Comparison of ENCODE assay signal across 8 mouse cellular contexts in the genomic region with DNA sequence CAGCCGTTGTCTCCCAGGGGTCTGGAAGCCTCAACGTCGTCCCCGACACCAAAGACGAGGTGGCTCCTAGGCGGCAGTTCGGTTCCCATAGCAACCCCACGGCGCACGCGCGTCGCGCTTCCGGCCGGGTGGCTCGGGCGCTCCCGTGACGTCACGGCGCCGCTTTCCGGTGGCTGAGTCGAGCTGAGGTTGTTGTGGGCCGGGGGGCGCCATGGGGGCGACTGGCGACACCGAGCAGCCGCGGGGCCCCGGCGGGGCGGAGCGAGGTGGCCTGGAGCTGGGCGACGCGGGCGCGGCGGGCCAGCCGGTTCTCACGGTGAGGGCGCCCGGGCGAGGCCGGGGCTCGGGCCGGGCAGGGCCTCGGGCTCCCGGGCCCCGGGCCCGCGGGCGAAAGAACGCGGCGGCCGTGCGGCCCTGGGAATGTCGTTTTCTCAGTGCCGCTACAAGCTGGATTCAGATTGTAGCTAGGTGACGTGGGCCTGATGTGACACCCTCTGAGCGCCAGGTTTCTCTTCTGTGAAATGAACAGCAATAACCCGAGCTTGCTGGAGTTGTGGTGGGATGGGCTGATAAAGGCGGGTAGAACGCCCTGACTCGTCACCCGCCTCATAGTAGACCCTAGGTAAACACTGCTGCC. TPM values are rescaled to one million over a fixed set of nuclear protein-coding genes. Genes with fewer than 3 reads are reported as not detected.
DNase-seq lines count a peak whose midpoint lies in the region; ATAC-seq and TF ChIP-seq lines count a peak whose summit lies in the region.

Gene Wfdc3, minus strand, starts transcription at position 89 of the 637 bp plus-strand sequence.
Gene Dnttip1, plus strand, starts transcription at position 141 of the 637 bp plus-strand sequence.

- H3K4me3 ChIP-seq in hindbrain, embryonic 10.5 days: peak within 1 kb of the TSS; percentile 88
- H3K4me3 ChIP-seq in lung, embryonic 16.5 days (ENCODE audit: low read length): peak within 1 kb of the TSS; percentile 69
- H3K4me3 ChIP-seq in thymus, adult 2 months (ENCODE audit: control insufficient read depth, insufficient read depth, low read length): peak within 1 kb of the TSS; percentile 88

- peak within 1 kb of the TSS; percentile 92 for H3K4me2 ChIP-seq in lung, embryonic 16.5 days (ENCODE audit: low read depth, low read length)

- DNase-seq in Muller cell, postnatal 12 days (ENCODE audit: inconsistent ontology term): peak; percentile 94
- DNase-seq in cerebellum, adult 9-10 months: peak; percentile 84
- DNase-seq in frontal cortex, adult 2 months (ENCODE audit: extremely low spot score in 1 of 2, low spot score in 1 of 2): peak; percentile 85 to 95
- DNase-seq in hindbrain, embryonic 10.5 days (ENCODE audit: low spot score): peak; percentile 94
- DNase-seq in layer of hippocampus, adult 9-11 months: peak; percentile 92
- DNase-seq in ovary, adult 18-20 months (ENCODE audit: low spot score): peak; percentile 82
- peak; percentile 96 for DNase-seq in thymus, adult 2 months

- TF ChIP-seq POLR2A in thymus, adult 2 months (IDR thresholded peaks at IDR 0.05; ENCODE audit: control insufficient read depth, extremely low read depth, insufficient read depth, low read length, poor library complexity): peak; percentile 63; the same call in 1 of the 2 replicates

- no peaks in the 10 kb centered on the region for H3K9me3 ChIP-seq in hindbrain, embryonic 10.5 days
- no peaks in the 10 kb centered on the region for H3K9me3 ChIP-seq in lung, embryonic 16.5 days (ENCODE audit: control insufficient read depth, low read length)

- WGBS in hindbrain, embryonic 10.5 days: under 1% methylated on average over 70 of the region's 70 CpGs
- WGBS in lung, embryonic 16.5 days: under 1% methylated on average over 59 of the region's 70 CpGs
- WGBS in thymus, adult 2 months: under 1% methylated on average over 70 of the region's 70 CpGs

- peaks cover 20% of the 10 kb centered on the region for H3K4me1 ChIP-seq in hindbrain, embryonic 10.5 days (replicated peaks)
- H3K4me1 ChIP-seq in lung, embryonic 16.5 days (replicated peaks; ENCODE audit: control insufficient read depth, insufficient read depth, low read length): peaks cover 12% of the 10 kb centered on the region
- H3K4me1 ChIP-seq in thymus, adult 2 months (replicated peaks; ENCODE audit: control insufficient read depth, insufficient read depth, low read length): peaks cover 10% of the 10 kb centered on the region

- no peaks in the 10 kb centered on the region for H3K27me3 ChIP-seq in hindbrain, embryonic 10.5 days (ENCODE audit: insufficient read depth, poor library complexity, severe bottlenecking)
- no peaks in the 10 kb centered on the region; the same call in 1 of the 2 replicates for H3K27me3 ChIP-seq in lung, embryonic 16.5 days (ENCODE audit: control insufficient read depth, insufficient read depth, low read depth, low read length)
- no peaks in the 10 kb centered on the region for H3K27me3 ChIP-seq in thymus, adult 2 months (ENCODE audit: control insufficient read depth, insufficient read depth, low read length)

- H3K27ac ChIP-seq in hindbrain, embryonic 10.5 days: peak within 1 kb of the TSS; percentile 95
- peak within 1 kb of the TSS; percentile 44; the same call in 1 of the 2 replicates for H3K27ac ChIP-seq in lung, embryonic 16.5 days (ENCODE audit: low read length)
- H3K27ac ChIP-seq in thymus, adult 2 months (ENCODE audit: control insufficient read depth, insufficient read depth, low read length): no peak within 1 kb of the TSS

- 0 out of 2 replicates have a peak, but pooled peaks have one; percentile 25 for TF ChIP-seq CTCF in thymus, adult 2 months (IDR thresholded peaks at IDR 0.05; ENCODE audit: borderline replicate concordance, control insufficient read depth, extremely low read depth, insufficient read depth, low read length, poor library complexity)

- peaks cover 37% of the 10 kb centered on the region for H3K36me3 ChIP-seq in hindbrain, embryonic 10.5 days
- H3K36me3 ChIP-seq in lung, embryonic 16.5 days (ENCODE audit: control insufficient read depth, insufficient read depth, low read length): peaks cover 10% of the 10 kb centered on the region
- peaks cover 10% of the 10 kb centered on the region for H3K36me3 ChIP-seq in thymus, adult 2 months (ENCODE audit: control insufficient read depth, insufficient read depth, low read length)

- ATAC-seq in lung, embryonic 16.5 days (ENCODE audit: low read depth): peak; percentile 94

- peak within 1 kb of the TSS; percentile 91 for H3K9ac ChIP-seq in lung, embryonic 16.5 days (ENCODE audit: low read length)

RNA-seq across cellular contexts. Expression of gene Wfdc3, which starts in this region (rescaled TPM):
- polyA plus RNA-seq in frontal cortex, adult 2 months (2012; rRNA removed): 2.4 and 3.3 TPM in 2 replicates
- 0.85 and 1.4 TPM in 2 replicates for polyA plus RNA-seq in hindbrain, embryonic 10.5 days (2016; fragmentation: Nextera tagmentation; extraction: Ambion mirVana)
- 2.0 and 2.9 TPM in 2 replicates for polyA plus RNA-seq in lung, embryonic 16.5 days (2015; fragmentation: Nextera tagmentation; extraction: Ambion mirVana)
- 0.23 and 0.41 TPM in 2 replicates for polyA plus RNA-seq in thymus, adult 2 months (2012; rRNA removed)

RNA-seq across cellular contexts. Expression of gene Dnttip1, which starts in this region (rescaled TPM):
- polyA plus RNA-seq in frontal cortex, adult 2 months (2012; rRNA removed): 44.3 and 46.4 TPM in 2 replicates
- polyA plus RNA-seq in hindbrain, embryonic 10.5 days (2016; fragmentation: Nextera tagmentation; extraction: Ambion mirVana): 81.3 and 87.4 TPM in 2 replicates
- polyA plus RNA-seq in lung, embryonic 16.5 days (2015; fragmentation: Nextera tagmentation; extraction: Ambion mirVana): 61.3 and 71.9 TPM in 2 replicates
- 60.6 and 134 TPM in 2 replicates for polyA plus RNA-seq in thymus, adult 2 months (2012; rRNA removed)
